Mouse (Mus musculus) heart, adult 18-20 months (tissue): ENCODE results near the gene Gm9944. TPM values are rescaled to one million over a fixed set of nuclear protein-coding genes. Genes with fewer than 3 reads are reported as not detected.

Source experiments
- DNase-seq, 2 experiments: peaks; one replicate each; pipeline ENCODE4 v3.0.0; 2021 to 2022; ENCODE audit warnings: mixed read lengths in 1 of 2
- long read RNA-seq, 2 experiments: library from polyadenylated mRNA; stranded (forward); transcript quantifications; one replicate each; pipeline ENCODE4 v2.0.0; 2021
- total RNA-seq, 2 experiments: library from RNA; stranded (reverse); gene quantifications; 2 replicates each; pipeline ENCODE4 v1.2.3; 2021

Gene Gm9944
- not detected for total RNA-seq
- long read RNA-seq, experiment 1, result 0 reads
- long read RNA-seq, experiment 2, result 0 reads

DNA sequence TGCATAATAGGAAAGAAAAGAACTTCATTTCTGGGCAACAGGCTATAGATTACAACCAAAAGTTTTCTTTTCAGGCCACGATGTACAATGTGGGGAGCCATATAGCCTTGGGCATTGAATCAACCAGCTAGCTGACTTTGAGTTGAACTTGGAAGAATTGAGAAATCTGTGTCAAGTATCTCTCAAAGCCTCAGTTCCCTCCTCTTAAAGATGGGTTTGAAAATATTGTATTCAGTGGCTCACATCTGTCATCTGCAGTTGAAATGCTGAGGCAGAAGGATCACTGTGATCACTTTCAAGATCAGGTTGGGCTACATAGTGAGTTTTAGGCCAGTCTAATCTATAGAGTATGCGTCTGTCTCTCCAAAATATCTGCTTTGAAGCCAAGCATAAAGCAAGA is at the start of gene Gm9944:
TSS of gene Gm9944 (minus strand) at position 101 of the 400 bp plus-strand sequence.
- no peak for DNase-seq

DNA sequence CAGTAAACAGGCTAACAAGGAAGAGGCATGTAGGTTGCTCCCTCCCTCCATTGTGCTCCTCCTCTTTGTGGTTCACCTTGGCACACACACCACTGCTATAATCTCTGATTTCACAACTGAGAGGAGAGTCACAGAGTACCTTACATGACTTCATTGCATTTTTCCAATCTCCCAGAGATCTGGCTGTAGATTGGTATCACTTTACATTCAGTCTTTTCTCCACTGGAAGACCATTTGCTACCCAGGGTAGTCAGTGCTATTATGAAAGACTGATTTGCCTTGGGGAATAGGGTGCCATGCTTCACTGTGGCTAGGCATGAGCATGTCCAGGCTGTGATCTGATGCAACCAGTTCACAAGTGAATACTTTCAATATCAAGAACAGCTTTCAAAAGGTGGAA is 40.2 kb upstream of the Gm9944 start:
- no peak for DNase-seq

DNA sequence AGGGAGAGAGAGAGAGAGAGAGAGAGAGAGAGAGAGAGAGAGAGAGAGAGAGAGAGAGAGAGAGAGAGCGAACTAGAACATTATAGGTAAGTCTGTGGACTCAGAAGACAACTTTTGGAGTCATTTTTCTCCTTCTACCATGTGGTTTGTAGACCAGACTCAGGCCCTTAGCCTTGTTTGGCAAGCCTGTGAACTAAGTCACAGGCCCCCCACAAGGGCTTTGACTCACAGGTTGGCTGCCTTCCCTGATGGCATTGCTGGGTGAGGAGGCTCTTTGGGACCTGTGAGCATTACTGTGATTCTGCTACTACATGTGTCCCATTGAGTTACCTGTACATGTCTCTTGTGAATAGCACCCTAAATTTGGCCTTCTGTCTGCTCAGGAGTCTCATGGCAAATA is 15.0 kb upstream of the Gm9944 start:
- DNase-seq, result no peak

DNA sequence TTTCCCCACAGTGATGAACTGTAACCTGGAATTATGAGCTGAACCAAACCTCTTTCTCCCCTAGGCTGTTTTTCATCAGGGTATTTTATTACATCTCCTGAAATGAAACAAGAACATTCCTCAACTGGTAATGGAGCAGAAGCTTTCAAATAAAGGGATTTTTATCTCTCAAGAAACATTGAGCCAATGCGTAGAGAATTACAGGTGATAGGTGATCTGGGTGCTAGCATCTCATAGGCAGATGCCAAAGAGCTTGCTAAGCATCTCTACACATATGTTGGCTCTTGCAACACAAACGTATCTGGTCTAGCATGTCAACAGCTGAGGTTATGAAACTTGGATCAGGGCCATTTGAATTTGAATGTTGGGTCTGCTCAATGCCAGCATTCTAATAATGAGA is 12.1 kb upstream of the Gm9944 start:
- DNase-seq, result no peak

DNA sequence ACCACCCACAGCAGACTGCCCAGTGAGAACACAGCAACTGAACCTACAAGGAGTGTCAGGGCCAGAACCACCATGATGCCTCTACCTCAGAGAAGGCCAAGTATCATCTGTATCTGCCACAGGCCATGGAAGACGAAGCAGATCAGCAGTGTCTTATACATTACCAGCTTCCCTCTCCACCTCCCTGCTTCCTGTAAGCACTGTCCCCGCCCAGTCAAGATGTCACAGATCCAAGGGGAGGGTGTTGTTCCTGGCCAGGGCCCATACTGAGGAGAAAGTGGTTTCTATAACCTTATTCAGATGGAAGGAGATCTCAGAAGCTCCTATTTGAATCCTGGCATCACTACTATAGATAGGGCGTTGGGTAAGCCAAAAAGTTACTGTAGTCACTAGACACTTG is 10.5 kb upstream of the Gm9944 start, which contains the start of gene Aadacl3:
TSS of gene Aadacl3 (minus strand) at position 101 of the 400 bp plus-strand sequence.
- no peak for DNase-seq

DNA sequence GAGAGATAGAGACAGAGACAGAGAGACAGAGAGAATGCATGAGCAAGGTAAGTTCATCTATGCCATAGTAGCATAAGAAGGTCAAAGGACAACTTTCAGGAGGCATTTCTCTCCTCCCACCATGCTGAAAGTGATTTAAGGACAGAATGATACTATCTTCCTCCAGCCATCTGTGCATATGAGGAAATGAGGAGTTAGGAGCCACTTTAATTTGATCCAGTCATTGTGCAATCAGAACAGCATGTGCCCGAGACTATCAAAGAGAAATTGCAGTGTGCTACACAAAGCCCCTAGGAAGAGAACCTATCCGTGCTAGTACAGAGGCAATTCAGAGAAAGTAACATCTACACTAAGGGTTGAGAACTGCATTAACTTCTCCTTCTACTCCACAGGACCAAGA is 4.6 kb downstream of the Gm9944 start:
- no peak for DNase-seq

DNA sequence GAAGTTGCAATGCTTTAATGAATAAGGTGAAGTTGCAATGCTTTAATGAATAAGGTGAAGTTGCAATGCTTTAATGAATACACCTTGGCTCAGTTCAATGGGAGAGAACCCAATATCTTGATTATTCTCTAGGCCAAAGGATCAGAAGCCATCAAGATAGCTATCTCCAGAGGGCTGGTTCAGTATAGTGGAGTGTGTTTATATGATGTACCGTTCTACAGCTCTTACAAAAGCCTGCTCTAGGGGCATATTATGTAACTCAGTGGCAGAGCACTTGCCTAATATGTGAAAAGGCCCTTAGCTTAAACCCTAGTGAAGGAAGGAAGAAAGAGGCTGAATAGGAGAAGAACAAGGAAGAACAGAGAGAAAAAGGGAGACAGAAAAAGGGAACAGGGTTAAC is 11.5 kb downstream of the Gm9944 start:
- DNase-seq, result no peak

DNA sequence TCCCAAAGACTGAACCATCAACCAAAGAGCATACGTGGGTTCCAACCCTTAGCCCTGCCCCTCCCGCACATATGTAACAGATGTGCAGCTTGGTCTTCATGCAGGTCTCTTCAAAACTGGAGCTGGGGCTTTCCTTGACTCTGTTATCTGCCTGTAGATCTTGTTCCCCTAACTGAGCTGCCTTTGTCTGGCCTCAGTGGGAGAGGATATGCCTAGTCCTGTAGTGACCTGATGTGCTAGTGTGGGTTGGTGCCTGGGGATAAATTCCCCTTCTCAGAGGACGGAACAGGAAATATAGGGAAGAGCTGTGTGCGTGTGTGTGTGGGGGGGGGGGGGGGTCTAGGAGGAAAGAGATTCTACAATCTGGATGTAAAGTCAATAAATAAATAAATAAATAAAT is 12.0 kb downstream of the Gm9944 start:
- DNase-seq, result no peak

DNA sequence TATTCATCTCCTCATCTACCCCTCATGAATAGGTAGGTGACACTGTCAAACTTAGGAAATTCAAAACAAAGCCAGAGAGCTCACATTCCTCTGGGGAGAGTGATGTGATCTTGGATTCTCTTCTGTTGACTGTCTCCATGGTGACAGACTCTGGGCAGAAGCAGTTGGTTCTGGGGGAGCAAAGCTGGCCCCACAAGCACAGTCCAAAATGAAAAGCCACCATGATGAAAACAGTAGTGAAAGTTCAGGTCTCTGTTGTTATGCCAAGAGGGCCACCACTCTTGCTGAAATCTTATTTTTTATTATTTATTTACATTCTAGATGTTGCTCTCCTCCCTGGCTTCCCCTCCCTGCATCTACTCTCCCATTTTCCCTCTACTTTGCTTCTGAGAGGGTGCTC is 14.4 kb downstream of the Gm9944 start, which contains the start of gene 1700012P22Rik:
TSS of gene 1700012P22Rik (minus strand) at position 101 of the 400 bp plus-strand sequence.
- DNase-seq, result no peak

DNA sequence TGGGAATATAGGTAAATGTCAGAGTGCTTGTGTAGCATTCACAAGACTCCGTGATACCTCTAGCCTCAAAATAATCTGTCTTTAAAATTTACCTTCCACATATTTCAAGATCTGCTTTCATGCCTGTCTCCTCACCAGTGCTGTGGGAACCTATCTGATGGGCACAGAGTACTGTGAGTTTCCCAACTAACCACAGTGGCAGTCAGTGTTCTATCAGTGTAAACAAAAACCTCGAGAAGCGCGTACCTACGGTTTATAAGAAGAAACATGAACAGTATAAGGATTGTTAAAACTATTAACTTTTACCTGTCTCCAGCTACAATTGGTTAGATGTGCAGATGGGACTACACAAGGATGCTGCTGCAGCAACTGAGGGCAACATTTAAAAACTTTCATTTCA is 19.9 kb downstream of the Gm9944 start:
- no peak for DNase-seq

DNA sequence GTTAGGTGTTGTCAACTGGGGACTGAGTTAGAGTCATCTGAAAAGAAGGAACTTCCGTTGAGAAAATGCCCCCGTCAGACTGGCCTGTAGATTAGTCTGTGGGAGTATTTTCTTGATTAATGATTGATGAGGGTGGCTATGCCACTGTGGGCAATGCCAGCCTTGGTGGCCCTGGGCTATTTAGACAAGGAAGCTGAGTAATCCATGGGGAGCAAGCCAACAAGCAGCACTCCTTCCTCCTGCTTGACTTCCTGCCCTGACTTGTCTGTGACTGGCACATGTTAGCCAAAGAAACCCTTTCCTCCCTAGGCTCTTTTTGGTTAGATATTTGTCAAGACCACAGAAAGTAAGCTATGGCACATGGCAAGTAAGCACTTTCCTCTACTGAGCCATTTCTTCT is 22.4 kb downstream of the Gm9944 start:
- no peak for DNase-seq

DNA sequence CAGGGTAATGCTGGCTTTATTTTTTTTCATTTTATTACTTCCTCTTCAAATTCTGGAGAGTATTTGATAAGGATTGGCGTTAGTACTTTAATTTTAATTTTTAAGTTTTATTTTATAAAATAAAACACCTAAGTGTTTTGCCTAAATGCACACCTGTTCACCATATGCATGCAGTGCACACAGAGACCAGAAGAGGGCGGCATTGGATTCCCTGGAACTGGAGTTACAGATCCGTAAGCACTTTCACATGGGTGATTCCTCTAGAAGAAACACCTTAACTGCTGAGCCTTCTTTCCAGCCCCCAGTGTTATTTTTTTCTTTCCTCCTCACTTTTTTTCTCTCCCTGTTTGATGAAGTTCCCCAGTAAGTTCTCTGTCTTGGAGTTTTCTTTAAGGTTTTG is 24.2 kb downstream of the Gm9944 start:
- DNase-seq, result peak in 1 of 2 experiments; percentile 20

DNA sequence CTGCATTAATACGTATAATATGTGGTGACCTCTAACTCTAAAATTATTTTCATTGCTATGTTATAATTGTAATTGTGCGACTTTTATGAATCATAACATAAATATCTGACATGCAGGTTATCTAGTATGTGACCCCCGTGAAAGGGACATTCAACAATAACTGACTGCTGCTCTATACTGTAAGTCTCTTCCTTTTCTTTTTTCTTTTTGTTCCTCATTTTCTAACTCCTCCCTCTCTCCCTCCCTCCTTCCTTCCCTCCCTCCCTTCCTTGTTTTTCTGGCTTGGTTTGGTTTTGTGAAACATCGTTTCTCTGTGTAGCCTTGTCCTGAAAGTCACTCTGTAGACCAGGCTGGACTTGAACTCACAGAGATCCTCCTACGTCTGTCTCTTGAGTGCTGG is 28.5 kb downstream of the Gm9944 start:
- DNase-seq, result no peak

DNA sequence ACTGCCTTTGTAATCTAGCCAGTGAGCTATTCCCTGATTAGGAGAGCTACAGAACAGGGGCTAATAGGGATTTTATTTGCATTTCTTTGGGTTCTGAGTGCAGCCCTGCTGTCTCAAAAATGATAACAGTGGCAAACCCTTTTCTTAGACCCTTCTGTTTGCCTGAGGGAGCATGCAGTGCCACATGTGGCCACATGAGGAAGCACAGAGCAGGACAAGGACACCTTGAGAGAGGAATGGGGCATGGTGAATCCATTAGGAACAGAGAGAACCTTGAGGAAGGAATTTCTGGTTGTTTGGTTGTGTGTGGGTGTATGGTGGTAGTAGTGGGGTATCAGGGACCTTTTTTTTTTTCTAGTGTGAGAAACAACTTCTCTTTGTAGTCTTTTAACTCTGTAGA is 32.5 kb downstream of the Gm9944 start:
- DNase-seq, result no peak

DNA sequence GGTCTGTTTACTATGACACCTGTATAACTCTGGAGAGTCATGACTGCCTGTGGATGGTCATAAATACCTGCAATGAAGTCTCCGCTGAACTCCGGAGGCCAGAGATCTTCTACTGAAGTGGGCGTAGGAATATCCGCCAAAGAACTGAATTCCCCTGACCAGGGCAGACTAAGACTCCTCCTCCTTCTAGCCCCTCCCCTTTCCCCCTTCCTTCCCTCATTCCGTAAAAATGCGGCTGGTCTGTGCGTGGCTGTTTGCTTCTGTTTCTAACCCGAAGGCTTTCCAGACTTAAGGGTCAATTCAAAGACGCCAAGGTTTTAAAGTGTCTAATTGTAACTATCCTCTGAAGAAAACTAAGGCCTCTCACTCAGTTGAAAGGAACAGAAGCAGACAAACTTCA is 44.8 kb downstream of the Gm9944 start, which contains the start of gene Pramef12:
TSS of gene Pramef12 (minus strand) at position 175 of the 400 bp plus-strand sequence.
- no peak for DNase-seq

DNA sequence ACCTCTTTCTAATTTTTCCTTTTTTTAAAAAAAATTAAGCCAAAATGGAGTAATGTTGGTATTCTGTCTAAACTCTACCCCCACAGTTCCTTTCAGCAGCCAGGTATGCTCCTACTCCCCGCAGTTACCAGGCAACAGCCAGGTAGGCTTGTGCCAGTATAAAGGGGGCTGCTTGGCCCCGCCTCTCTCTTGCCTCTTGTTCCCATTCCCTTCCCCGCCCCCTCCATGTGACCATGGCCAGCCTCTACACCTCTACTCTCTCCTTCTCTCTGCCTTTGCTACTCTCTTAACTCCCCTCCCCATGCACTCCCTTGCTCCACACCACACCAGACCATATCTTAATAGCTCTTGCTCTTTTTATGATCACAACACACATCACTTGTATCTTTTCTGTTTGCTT is 46.9 kb downstream of the Gm9944 start:
- no peak for DNase-seq

DNA sequence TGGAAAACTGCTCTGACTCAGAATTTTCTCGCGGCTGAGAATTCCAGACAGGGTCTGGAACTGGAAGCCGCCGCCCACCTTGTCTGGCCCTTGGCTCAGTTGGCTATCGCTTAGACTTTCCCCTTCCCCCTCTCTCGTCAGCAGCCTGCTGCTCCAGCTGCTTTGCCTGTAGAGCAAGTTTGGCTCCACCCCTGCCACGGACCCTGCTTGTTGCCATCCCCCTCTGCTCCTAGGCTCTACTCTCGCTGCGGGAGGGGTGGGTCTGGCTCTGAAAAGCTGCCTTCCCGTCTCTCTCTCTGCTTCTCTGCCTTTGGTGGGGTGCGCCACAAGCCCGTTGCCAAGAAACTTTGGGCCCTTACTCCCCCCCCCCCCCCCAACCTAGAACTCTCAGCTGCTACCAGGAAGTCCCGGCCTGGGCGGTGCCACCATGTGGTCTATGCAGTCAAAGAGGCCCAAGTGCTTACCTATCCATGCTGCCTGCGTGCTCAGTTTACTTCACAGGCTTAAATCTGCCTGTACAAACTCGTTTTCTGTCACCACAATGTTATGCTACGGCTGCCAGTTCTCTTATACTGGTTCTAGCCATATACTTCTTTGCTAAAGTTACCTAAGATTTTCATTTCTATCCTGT is 48.5 kb downstream of the Gm9944 start:
- peak; percentile 6 to 7 for DNase-seq

Other genes with a start within 250 kb of the Gm9944 start
- not detected for gene C87977, start 240.0 kb downstream of the Gm9944 start, total RNA-seq
- not detected for gene Pramel5, start 172.8 kb downstream of the Gm9944 start, total RNA-seq
- gene Gm13128, start 123.1 kb downstream of the Gm9944 start, total RNA-seq, result not detected
- gene Gm13119, start 95.4 kb downstream of the Gm9944 start, total RNA-seq, result not detected
- gene Pramef20, start 75.4 kb downstream of the Gm9944 start, total RNA-seq, result not detected
- gene Pramef12, start 44.9 kb downstream of the Gm9944 start, total RNA-seq, result not detected
- gene 1700012P22Rik, start 14.5 kb downstream of the Gm9944 start, total RNA-seq, result not detected
- not detected for gene Aadacl3, start 10.4 kb upstream of the Gm9944 start, total RNA-seq
- not detected for gene 9430007A20Rik, start 66.5 kb upstream of the Gm9944 start, total RNA-seq
- not detected for gene Gm13124, start 111.8 kb upstream of the Gm9944 start, total RNA-seq
- gene Aadacl4, start 160.4 kb upstream of the Gm9944 start, total RNA-seq, result not detected
- not detected for gene Gm436, start 233.1 kb upstream of the Gm9944 start, total RNA-seq